Mouse (Mus musculus): Measurements from ENCODE around the gene Pitpnm2. TPM values are rescaled to one million over a fixed set of nuclear protein-coding genes. Genes with fewer than 3 reads are reported as not detected.

The Pitpnm2 gene
- total and polyA plus RNA-seq, 3 experiments = 41.6 to 207 (median 65.2) TPM

Other genes starting within 250 kb of the Pitpnm2 start
- 100 to 1,000 TPM in 1 of 2 experiments, 10 to 100 TPM in 1; 65.8 to 146 TPM for gene Vps37b, start 217.5 kb downstream of the Pitpnm2 start, total RNA-seq (2021)
- gene Vps37b, start 217.5 kb downstream of the Pitpnm2 start, polyA plus RNA-seq (2012; rRNA removed) = 198 and 208 TPM in 2 replicates
- gene Abcb9, start 154.0 kb downstream of the Pitpnm2 start, total RNA-seq (2021) = 10 to 100 TPM in 1 of 2 experiments, 1 to 10 TPM in 1; 9.9 to 16.0 TPM
- gene Abcb9, start 154.0 kb downstream of the Pitpnm2 start, polyA plus RNA-seq (2012; rRNA removed) = 14.8 and 15.4 TPM in 2 replicates
- 10 to 100 TPM; 28.9 to 49.2 TPM for gene Ogfod2, start 137.5 kb downstream of the Pitpnm2 start, total RNA-seq (2021)
- gene Ogfod2, start 137.5 kb downstream of the Pitpnm2 start, polyA plus RNA-seq (2012; rRNA removed) = 177 and 230 TPM in 2 replicates
- gene Arl6ip4, start 133.7 kb downstream of the Pitpnm2 start, total RNA-seq (2021) = 10 to 100 TPM; 40.0 to 56.3 TPM
- 18.8 and 28.8 TPM in 2 replicates for gene Arl6ip4, start 133.7 kb downstream of the Pitpnm2 start, polyA plus RNA-seq (2012; rRNA removed)
- 1 to 10 TPM; 7.7 to 8.8 TPM for gene Mphosph9, start 78.2 kb upstream of the Pitpnm2 start, total RNA-seq (2021)
- gene Mphosph9, start 78.2 kb upstream of the Pitpnm2 start, polyA plus RNA-seq (2012; rRNA removed) = 1.6 and 2.1 TPM in 2 replicates
- gene 2810006K23Rik, start 78.3 kb upstream of the Pitpnm2 start, total RNA-seq (2021) = 10 to 100 TPM; 14.1 to 17.0 TPM
- 5.8 and 6.0 TPM in 2 replicates for gene 2810006K23Rik, start 78.3 kb upstream of the Pitpnm2 start, polyA plus RNA-seq (2012; rRNA removed)
- gene Cdk2ap1, start 113.3 kb upstream of the Pitpnm2 start, total RNA-seq (2021) = 100 to 1,000 TPM; 161 to 168 TPM
- gene Cdk2ap1, start 113.3 kb upstream of the Pitpnm2 start, polyA plus RNA-seq (2012; rRNA removed) = 88.7 and 116 TPM in 2 replicates
- 100 to 1,000 TPM in 1 of 2 experiments, 10 to 100 TPM in 1; 74.1 to 119 TPM for gene Sbno1, start 176.2 kb upstream of the Pitpnm2 start, total RNA-seq (2021)
- 6.0 and 6.9 TPM in 2 replicates for gene Sbno1, start 176.2 kb upstream of the Pitpnm2 start, polyA plus RNA-seq (2012; rRNA removed)
- gene Kmt5a, start 190.2 kb upstream of the Pitpnm2 start, total RNA-seq (2021) = 100 to 1,000 TPM; 127 to 288 TPM
- gene Kmt5a, start 190.2 kb upstream of the Pitpnm2 start, polyA plus RNA-seq (2012; rRNA removed) = 48.9 and 65.7 TPM in 2 replicates
- 10 to 100 TPM; 16.6 to 31.2 TPM for gene Rilpl2, start 228.6 kb upstream of the Pitpnm2 start, total RNA-seq (2021)
- gene Rilpl2, start 228.6 kb upstream of the Pitpnm2 start, polyA plus RNA-seq (2012; rRNA removed) = 38.5 and 44.1 TPM in 2 replicates
- gene Snrnp35, start 233.4 kb upstream of the Pitpnm2 start, total RNA-seq (2021) = 10 to 100 TPM; 19.0 to 25.7 TPM
- 1.4 and 1.8 TPM in 2 replicates for gene Snrnp35, start 233.4 kb upstream of the Pitpnm2 start, polyA plus RNA-seq (2012; rRNA removed)

Measured in adrenal gland, adult 2 months (tissue).